Mouse (Mus musculus): ENCODE data around the gene Thy1. TPM values are rescaled to one million over a fixed set of nuclear protein-coding genes. Genes with fewer than 3 reads are reported as not detected.

Thy1 gene
- total RNA-seq, 2 experiments from 2014 or later, result 130 to 177 TPM

DNA sequence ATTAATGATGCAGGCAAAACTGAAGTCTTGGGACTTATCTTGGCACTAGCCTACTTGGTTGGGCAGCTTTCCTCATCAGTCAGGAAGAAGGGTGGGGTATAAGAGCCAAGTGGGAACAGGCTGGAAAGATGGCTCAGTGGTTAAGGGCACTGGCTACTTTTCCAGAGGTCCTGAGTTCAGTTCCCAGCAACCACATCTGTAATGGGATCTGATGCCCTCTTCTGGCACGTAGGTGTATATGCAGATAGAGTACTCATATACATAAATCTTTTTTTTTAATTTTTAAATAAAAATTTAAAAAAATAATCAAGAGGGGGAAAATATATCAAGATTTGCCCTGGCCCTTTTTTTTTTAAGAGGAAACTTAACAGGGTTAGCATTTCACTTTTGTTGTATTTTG lies 22.0 kb downstream of the Thy1 start:
- DNase-seq, result no peak
- intact Hi-C loops (cut with DNase I), result no loop called here

DNA sequence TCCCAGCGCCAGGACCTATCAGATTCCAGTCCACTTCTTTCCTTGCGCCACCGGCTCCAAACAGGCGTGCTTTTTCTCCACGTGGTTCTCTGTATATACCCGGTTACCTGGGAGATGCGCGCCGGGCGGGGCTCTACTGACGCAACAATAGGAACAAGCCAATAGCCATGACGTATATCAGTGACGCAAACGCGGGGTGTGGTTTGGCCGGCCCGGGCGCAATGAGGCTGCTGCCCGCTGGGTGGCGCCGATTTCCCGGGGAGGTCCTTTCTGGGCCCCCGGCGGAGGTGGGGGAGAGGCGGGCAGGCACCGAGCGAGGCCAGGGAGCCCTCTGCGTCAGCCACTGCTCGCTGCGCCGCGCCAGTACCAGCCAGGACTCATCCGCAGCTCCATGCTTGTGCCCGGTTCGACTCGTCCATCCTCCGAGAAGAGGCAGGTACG lies 23.6 kb downstream of the Thy1 start, which contains the start of gene Usp2:
TSS of gene Usp2 (plus strand) at position 237 of the 441 bp plus-strand sequence.
- DNase-seq, result peak; percentile 99
- intact Hi-C loops (cut with DNase I), result loop anchor here (2.0 kb wide), 1 partner anchor 24 kb away; the partner anchor contains the start of gene Thy1

DNA sequence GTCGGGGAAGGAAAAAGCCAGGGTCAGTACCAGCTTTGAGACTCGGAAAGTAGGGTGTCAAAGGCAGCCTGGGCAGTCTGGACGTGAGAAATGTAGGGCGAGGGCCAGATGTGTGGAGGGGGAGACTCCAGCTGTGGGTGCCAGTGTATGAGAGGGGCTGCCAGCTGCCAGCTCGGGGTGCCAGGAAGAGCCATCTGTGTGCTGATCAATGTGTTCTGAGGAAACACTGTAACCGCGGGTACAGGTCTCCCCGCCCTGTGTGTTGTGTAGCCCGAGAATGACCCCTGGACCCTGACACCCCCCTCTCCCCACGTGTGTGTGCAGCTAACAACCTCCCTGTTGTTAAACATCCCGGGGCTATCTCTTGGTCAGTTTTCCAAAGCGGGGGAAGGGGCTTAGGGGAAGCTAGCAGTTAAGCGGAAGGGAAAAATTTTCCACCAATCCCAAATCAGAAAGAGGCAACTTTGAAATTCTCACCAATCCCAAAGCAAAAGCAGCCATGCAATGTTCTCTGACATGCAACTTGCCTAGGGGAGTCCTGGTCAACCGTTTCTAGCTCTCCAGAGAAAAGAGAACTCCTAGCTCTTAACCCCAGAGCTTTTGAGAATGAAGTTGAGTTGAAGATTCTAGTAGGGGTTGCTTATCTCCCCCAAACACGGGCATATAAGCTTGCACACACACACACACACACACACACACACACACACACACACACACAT lies 24.2 kb downstream of the Thy1 start:
- DNase-seq, result no peak

DNA sequence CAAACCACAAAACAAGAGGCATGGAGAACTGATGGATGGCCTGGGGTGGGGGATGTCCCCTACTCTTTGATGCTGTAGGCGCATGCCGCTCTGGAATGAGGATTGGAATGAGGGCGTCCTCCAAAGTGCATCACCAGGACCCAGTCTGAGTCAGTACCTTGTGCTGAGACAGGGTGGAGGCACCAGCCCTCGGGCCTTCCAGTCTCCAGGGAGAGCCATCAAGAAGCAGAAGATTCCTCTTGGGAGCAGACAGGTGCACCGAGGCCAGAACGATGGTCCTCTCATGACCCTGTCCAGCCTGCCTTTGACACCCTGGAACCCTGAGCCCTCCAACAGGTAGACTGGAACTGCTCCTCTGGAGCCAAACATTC lies 24.8 kb downstream of the Thy1 start:
- DNase-seq, result no peak
- intact Hi-C loops (cut with DNase I), result loop anchor here (2.0 kb wide), 1 partner anchor 25 kb away; the partner anchor contains the start of gene Thy1

More for the DNA sequence above, 24.2 kb downstream of the Thy1 start:
- intact Hi-C loops (cut with DNase I), result loop anchor here (2.0 kb wide), 1 partner anchor 25 kb away; the partner anchor contains the start of gene Thy1

DNA sequence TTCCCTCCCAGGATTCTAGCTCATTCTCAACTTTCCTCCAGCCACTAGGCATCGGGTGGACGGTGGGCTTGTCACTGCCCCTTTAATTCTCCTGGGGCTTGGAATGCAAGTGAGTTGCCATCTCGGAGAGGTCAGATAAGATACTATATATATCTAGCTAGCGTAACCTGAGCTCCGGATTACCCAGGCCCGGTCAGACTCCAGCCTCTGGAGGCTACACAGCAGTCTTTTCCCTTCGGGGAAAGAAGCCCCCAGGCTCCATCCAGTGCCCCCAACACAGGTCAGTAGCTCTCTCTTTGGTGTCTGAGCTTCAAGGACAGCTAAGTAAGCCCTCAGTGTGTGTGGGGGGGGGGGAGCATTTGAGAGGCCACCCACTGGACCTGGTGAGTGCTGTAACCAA lies 26.1 kb downstream of the Thy1 start:
- DNase-seq, result no peak
- intact Hi-C loops (cut with DNase I), result no loop called here

DNA sequence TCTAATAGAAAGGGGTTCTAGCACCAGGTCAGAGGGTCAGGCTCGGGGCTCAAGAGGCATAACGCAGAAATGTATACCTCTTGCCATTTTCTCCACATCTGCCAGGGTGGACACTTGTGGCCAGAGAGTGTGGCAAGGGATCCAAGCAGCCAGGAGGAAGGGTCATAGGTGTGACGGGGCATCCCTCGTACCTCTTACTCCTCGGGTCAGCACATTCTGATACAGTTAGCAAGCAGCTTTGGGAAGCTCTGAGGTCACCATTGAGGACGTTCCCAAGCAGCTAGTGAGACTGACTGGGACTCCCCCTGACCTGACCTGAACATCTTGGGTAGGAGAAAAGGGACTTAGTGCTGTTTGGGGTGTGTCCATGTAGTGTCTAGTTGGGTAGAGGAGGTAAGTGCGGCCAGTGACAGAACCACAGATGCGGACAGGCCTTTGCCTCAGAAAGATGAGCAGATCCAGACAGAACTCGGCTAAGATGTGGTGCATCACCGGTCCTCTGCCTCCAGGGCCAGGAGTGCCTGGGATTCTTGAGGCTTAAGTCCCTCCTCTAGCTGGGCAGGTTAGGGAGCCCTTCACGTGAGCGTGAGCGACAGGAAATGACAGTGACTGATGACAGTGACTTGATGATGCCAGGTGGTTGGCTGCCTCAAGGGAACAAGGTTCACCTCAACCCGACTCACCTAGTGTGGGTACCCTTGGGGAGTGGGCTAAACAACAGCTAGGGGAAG lies 27.1 kb downstream of the Thy1 start:
- DNase-seq, result no peak
- intact Hi-C loops (cut with DNase I), result no loop called here

DNA sequence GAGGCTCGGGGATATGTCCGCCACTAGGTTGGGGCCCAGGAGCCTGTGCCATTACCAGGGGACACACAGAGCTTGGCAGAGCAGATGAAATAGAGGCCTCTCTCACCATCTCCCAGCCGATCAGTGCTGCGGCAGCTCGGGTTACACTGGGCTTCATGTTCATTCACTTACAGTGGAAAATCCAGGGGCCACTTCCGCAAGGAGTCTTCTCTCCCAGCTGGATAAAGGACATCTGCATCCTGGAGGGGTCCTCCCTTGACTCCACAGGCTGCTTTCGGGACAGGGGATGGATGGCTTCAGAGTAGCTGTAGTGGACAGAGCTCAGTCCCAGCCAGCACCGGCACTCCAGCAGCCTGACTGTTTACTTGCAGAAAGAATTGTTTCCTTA lies 27.7 kb downstream of the Thy1 start:
- intact Hi-C loops (cut with DNase I), result no loop called here
- no peak for DNase-seq

DNA sequence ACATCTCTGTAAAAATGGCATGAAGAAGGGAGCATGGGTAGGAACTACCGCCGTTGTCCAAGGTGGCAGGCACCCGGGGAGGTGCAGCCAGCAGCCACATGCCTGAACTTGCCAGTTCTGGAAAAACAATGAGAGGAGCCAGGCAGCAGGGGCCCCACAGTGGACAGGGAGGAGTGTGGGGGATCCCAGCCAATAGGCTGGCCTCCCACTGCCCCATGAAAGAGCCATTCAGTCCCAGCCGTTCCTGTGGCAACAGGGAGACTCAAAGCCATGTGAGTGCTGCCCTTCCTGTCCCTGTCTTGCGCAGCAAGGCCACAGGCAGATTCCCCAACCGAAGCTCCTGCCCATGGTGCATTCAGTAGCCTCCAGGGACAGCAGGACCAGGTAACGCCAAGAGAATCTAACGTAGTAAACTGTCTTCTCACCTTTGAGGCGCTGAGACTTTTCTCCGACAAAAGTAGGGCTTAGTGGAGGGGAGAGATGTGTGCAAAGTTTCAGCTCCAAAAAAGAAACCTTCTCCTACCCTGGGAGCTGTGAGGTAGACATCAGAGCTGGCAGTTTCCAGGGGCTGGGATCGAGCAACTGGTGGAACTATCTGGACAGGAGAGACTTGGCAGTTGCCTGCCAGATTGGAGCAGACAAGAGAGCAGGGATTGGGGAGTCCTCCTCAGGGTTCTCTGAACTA lies 28.9 kb downstream of the Thy1 start:
- peak; percentile 61 for DNase-seq
- intact Hi-C loops (cut with DNase I), result no loop called here

DNA sequence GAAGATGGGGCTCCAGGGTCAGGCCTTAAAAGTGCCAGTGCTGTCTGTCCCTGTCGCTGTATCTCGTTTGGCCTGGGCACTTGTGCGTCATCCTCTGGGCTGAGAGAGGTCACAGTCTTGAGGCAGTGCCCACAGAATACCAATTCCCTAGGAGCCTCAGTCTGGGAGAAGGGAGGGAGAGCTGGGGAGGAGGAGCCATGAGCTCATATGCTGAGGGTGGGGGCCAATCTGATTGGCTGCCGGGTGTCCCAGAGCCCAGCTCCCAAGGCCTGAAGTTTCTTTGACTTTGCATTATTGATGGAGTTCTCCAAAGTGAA lies 29.4 kb downstream of the Thy1 start:
- no peak for DNase-seq
- intact Hi-C loops (cut with DNase I), result no loop called here

DNA sequence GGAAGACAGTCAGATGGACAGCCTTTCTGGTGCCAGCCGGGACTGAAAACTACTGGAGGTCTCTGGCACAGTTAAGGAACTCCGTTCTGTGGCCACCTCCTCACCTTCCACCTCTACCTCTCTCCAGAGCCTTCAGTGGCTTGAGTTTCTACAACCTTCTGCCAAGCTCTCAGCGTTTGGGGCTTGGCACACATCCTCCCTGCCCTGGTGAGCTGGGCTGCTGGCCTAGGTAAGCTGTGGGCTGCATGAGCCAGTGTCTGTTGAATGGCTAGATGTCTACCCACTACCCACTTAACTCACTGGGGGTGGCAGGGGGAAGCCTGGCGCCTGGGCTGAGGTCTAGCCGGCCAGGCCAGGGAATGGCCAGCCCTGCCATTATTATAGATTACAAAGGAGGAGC lies 29.9 kb downstream of the Thy1 start:
- intact Hi-C loops (cut with DNase I), result no loop called here
- no peak for DNase-seq

DNA sequence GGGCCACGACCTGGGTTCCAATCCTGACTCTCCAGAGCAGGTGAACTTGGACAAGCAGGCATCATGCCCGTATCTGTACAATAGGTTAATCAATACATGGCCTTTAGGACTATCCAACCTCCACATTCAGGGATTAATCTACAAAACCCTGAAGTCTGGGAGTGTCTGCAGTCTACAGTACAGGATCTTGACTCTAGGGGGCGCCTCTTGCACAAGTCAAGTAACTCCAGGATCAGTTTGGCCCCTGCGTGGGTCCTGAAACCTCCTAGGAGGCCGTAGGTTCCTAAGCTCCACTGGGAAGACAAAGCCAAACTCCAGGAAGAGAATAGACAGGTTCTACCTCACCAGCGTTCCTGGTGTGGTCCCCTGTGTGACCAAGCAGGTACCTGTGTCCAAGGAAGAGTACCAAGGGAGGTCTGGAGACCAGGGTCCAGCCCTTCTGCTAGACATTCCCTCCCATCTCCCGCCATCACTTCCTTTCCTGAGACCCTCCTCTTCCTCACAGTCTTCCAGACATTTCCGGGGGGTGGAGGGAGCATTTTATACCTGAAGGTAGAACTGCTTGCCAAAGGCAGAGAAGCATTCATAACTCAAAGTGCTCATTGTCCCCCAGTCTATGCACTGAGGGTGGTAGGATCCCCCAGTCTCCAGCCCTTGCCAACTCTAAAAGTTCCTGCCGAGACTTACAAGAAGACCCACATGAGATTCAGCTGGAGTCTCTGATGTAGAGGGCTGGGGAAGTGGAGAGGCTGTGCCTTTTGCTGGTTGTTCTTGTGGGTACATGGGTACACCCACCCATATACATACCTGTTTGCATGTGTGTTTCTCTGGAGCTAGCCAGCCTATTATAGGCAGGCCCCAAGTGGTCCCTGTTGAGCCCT lies 31.5 kb downstream of the Thy1 start:
- intact Hi-C loops (cut with DNase I), result no loop called here
- DNase-seq, result no peak

DNA sequence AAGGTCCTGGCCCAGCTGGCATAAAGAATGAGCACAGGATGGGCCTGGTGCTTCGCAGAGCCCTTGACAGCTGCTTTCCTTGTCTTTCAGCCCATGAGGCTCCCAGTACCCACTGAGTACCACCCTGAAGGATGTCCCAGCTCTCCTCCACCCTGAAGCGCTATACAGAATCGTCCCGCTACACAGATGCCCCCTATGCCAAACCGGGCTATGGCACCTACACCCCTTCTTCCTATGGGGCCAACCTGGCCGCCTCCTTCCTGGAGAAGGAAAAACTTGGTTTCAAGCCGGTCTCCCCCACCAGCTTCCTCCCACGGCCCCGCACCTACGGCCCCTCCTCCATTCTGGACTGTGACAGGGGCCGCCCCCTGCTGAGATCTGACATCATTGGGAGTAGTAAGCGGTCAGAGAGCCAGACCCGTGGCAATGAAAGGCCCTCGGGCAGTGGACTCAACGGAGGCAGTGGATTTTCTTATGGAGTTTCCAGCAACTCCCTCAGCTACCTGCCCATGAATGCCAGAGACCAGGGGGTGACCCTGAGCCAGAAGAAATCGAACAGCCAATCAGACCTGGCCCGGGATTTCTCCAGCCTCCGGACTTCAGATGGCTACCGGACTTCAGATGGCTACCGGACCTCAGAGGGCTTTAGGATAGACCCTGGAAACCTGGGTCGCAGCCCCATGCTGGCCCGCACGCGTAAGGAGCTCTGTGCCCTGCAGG lies 32.3 kb downstream of the Thy1 start:
- intact Hi-C loops (cut with DNase I), result no loop called here
- no peak for DNase-seq

DNA sequence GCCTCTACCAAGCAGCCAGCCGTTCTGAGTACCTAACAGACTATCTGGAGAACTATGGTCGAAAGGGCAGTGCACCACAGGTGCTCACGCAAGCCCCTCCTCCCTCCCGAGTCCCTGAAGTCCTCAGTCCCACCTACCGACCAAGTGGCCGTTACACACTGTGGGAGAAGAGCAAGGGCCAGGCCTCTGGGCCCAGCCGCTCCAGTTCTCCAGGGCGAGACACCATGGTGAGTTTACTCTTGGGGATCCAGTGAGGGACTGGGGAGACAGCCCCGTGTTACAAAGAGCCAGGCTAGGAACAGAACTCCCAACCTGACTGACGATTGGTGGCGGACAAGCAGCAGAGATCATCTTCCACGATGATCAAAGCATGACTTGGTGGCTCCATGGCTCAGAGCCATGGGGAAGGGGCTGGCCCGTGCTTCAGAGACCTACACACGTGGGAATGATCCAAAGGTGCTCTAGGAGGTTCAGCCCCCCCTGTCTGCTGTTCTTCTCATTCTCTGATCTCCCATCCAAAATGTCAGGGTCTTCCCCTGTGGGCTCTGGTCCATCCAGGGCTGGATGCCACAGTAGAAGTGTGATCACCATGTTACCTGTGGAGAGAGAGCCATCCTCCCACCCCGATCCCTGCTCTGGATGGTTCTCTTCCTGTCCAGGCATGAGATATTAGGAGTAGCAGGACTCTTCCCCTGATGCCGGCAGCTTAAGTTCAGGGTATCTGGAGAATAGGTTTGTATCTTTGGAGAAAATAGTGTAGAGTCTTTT lies 33.0 kb downstream of the Thy1 start:
- no peak for DNase-seq
- intact Hi-C loops (cut with DNase I), result no loop called here

DNA sequence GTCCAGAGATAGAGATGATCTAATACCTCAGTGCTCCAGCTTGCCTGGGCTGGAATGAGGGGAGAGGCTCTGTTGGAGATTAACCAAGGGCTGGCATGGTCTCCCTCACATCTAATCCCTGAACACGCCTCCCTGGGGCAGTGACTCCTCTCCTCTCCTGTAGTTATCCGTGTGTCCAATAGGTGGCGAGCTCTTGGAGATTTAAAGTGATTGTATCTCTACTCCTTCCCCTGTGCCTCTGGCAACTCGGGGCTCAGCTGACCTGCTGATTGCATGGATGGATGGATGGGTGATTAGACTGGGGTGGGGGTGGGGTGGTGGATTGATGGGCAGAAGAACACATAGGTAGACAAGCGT lies 33.6 kb downstream of the Thy1 start:
- intact Hi-C loops (cut with DNase I), result no loop called here
- peak; percentile 76 for DNase-seq

DNA sequence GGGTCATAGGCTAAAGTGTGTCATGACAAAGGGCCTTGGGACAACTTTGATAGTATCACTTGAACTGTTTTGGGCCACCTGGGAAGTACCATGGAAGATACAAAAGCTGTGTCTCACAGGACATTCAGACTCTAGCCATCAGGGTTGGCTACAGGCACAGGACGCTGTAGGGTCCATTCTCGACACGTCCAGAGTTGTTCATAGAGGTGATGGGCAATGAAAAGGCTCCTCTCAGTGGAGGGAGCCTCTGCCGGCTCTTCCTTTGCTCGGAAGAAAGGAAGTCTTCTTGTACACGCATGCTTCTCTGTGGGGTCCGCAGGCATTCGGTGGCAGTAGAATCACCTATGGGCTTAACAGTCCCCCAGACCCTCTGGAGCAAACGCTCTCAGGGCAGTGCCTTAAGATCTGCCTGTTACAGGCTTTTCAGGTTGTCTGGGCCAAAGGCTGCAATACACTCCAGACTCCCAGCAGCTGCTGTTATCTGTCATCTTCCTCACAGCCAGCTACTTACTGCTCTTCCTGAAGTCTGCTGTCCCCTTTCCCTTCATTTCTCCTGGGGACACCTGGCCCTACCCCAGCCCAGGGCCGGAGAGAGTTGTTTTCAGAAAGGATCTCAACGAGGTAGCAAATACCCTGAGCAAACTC lies 34.2 kb downstream of the Thy1 start:
- DNase-seq, result no peak
- intact Hi-C loops (cut with DNase I), result no loop called here

DNA sequence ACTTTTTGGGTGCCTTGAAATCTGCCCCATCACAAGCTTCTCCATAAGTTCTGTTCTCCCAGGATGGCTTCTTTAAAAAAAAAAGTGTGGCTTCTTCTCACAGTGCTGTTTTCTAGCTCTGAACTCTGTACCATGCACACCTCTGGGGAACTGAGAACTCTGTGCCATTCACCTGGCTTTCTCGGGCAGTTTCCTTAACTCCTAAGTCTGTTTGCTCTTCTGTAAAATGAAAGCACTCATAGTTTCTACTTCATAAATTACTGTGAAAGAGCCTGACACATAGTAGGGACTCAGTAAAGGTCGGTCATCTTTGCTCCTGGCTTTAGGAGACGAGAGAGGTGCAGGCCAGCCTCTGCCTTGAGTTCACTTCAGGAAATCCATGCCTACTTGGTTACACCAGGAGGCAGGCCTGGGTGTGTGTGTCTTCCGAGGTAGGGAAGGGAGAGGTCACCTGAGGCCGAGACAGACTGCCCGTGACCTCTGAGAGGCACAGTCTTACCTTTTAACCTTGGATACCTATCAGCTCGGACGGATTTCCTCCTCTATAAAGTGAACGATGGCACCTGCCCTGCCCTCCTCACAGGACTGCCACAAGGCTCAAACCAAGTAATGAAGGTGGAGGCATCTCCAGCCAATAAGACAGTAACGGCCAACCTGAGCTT lies 35.1 kb downstream of the Thy1 start:
- intact Hi-C loops (cut with DNase I), result no loop called here
- no peak for DNase-seq

DNA sequence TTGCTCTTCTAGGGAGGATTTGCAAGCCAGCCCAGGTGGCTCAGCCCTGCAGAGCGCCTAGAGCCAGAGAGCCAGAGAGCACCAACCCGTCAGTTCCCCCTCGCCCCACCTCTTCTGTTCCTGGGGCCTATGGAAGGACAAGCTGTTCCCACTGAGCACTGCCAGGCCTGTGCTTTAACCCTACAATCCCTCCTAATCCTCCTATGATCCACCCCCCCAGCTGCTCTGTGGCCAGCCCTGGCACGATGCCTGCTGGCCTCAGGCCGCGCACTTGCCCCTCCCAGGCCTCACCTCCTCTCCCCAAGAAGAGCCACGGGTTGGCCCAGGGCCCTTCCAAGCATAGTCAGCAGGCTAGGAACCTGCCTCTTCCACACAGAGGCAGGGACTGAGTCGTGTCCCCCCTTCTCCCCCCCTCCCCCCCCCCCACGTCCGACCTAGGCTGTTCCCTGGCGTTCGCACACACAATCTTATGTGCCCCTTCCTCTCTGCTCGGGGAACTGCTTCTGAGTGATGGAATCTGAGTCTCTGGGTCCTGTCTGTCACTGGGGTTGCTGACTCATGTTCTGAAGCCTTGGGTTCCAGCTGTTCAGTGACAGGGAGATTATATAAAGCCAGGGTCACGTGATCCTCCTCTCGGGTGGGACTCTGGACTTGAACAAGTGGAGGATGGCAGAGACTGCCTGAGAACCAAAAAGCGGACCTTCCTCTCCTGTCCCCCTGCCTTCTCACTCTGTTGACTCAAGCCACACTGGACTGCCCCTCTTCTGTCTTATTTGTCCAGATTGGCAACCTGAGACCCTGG lies 36.0 kb downstream of the Thy1 start:
- intact Hi-C loops (cut with DNase I), result no loop called here
- DNase-seq, result peak; percentile 88

Measured in left cerebral cortex, postnatal 4 days (tissue).